Mouse (Mus musculus): ENCODE measurements around the gene Dao. TPM values are rescaled to one million over a fixed set of nuclear protein-coding genes. Genes with fewer than 3 reads are reported as not detected.

Dao gene
- not detected in 2 replicates for polyA plus RNA-seq (2015; fragmentation: Nextera tagmentation; extraction: Ambion mirVana)

DNA sequence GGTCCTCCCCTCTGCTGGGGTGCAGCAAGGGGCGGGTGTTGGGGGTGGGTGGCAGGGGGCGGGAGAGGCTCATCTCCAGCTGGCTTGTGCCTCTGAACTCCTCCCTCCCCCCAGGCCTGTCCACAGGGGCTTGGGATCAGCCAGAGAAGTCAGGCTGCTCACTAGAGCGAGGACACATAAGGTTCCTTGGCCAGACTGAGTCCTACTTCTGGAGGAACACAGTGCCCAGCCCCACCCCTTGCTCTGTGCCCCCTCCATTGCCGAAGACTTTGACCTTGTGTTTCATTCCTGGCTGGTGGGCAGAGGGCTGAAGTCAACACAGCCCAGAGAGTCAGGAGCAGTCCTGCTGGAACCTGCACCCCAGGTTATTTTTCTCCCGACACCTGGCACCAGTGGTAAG lies at the start of gene Dao:
TSS of gene Dao (plus strand) at position 162 of the 400 bp plus-strand sequence.
- Histone ChIP-seq H3K27me3 (no peaks in the 10 kb centered on the region), H3K4me2 (no peak within 1 kb of the TSS), H3K36me3 (no peaks in the 10 kb centered on the region), H3K9ac (no peak within 1 kb of the TSS), H3K4me3 (no peak within 1 kb of the TSS), H3K9me3 (replicated peaks) (no peaks in the 10 kb centered on the region), H3K4me1 (replicated peaks) (no peaks in the 10 kb centered on the region), H3K27ac (no peak within 1 kb of the TSS)
- ATAC-seq (replicated peaks; ENCODE audit: insufficient number of reproducible peaks, insufficient read depth, low FRiP score, low read depth), result no peak
- 60% methylated on average over 4 of the region's 5 CpGs for WGBS

DNA sequence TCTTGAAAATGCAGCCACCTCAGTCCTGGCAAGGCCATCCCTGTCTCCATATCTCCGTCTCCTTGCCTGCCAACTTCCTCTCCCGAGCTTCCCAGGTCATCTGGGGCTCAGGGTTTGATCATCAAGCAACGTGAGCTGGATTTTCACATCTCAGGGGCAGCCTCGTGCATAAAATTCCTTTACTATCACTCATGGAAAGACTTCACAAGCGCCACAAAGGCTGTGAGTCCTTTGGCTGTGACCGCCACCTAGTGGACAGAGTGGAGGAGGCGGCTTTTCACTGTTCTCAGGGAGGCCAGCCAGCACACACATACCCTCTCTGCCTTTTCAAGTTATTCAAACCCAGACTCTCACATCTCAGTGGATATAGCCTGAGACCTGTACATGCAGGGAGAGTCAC lies 49.1 kb upstream of the Dao start:
- Histone ChIP-seq H3K9me3 (replicated peaks) (no peaks in the 10 kb centered on the region), H3K36me3 (peaks cover 34% of the 10 kb centered on the region), H3K4me2 (0 out of 2 replicates have a peak overlapping the region, but pooled peaks have one; percentile 24), H3K27ac (peak overlapping the region; percentile 80), H3K27me3 (no peaks in the 10 kb centered on the region), H3K4me1 (replicated peaks) (peaks cover 46% of the 10 kb centered on the region), H3K4me3 (no peak overlapping the region), H3K9ac (no peak overlapping the region)
- peak; percentile 40 for ATAC-seq (replicated peaks; ENCODE audit: insufficient number of reproducible peaks, insufficient read depth, low FRiP score, low read depth)
- WGBS, result 5% methylated on average over 7 of the region's 7 CpGs

DNA sequence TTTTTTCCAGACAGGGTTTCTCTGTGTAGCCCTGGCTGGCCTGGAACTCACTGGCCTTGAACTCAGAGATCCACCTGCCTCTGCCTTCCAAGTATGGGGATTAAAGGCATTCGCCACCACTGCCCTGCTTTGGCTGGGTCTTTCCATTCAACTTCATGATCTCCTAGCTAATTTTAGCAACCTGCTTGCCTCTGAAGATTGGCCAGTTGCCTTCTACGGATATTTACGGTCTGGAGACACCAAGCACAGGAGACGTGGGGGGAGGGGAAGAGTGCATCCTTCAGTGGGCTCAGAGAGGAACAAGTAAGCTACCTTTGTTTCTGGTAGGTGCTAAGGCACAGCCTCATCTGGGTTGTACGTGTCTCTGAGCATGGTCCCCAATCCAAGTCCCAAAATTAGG lies 48.2 kb upstream of the Dao start:
- Histone ChIP-seq H3K36me3 (peaks cover 25% of the 10 kb centered on the region), H3K27ac (peak overlapping the region; percentile 10; the same call in 1 of the 2 replicates)

DNA sequence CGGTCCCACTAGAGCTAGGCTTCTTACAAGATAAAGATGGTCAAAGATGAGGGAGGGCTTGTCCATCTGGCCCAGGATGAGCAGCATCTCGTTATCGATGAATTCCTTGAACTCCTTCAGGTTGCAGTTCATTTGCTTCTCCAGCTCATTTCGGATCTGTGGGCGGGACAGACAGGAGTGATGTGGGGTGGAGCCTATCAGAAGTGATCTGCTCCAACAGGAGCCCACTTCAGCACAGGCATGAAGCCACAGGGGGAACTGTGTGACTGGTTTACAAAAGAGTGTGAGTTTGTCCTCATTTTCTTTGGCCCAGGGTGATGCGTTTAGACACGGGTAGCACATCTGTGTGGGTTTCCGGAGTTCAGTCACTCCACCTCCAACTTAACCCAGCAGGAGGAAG lies 47.8 kb upstream of the Dao start:
- H3K4me2 ChIP-seq, result no peak overlapping the region
- WGBS, result 78% methylated on average over 8 of the region's 8 CpGs
- H3K4me3 ChIP-seq, result no peak overlapping the region
- H3K27ac ChIP-seq, result peak overlapping the region; percentile 10; the same call in 1 of the 2 replicates
- H3K27me3 ChIP-seq, result no peaks in the 10 kb centered on the region
- H3K9me3 ChIP-seq (replicated peaks), result no peaks in the 10 kb centered on the region
- no peak overlapping the region for H3K9ac ChIP-seq
- H3K4me1 ChIP-seq (replicated peaks), result peaks cover 40% of the 10 kb centered on the region
- ATAC-seq (replicated peaks; ENCODE audit: insufficient number of reproducible peaks, insufficient read depth, low FRiP score, low read depth), result no peak
- peaks cover 24% of the 10 kb centered on the region for H3K36me3 ChIP-seq

More for the DNA sequence above, 48.2 kb upstream of the Dao start:
- Histone ChIP-seq H3K9ac (no peak overlapping the region), H3K4me2 (no peak overlapping the region), H3K4me3 (no peak overlapping the region), H3K4me1 (replicated peaks) (peaks cover 44% of the 10 kb centered on the region), H3K27me3 (no peaks in the 10 kb centered on the region), H3K9me3 (replicated peaks) (no peaks in the 10 kb centered on the region)
- 54% methylated on average over 5 of the region's 5 CpGs for WGBS
- no peak for ATAC-seq (replicated peaks; ENCODE audit: insufficient number of reproducible peaks, insufficient read depth, low FRiP score, low read depth)

DNA sequence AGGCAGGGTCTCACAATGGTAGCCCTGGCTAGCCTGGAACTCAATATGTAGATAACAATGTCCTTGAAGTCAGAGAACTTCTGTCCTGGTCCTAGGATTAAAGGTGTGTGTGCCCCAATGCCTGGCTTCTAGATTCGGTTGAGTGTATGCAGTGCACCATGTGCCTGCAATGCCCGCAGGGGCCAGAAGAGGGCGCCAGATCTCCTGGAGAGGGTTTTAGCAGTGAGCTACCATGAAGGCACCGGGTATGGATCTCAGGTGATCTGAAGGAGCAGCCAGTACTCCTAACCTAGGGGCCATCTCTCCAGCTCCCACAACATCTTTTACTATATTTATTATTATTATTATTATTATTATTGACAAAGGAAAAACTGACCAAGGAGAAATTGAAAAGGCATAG lies 47.0 kb upstream of the Dao start:
- Histone ChIP-seq H3K27ac (no peak overlapping the region), H3K36me3 (peaks cover 29% of the 10 kb centered on the region), H3K9me3 (replicated peaks) (no peaks in the 10 kb centered on the region), H3K4me2 (no peak overlapping the region), H3K4me3 (no peak overlapping the region), H3K27me3 (no peaks in the 10 kb centered on the region), H3K4me1 (replicated peaks) (peaks cover 33% of the 10 kb centered on the region), H3K9ac (no peak overlapping the region)
- ATAC-seq (replicated peaks; ENCODE audit: insufficient number of reproducible peaks, insufficient read depth, low FRiP score, low read depth), result peak; percentile 44; the same call in 1 of the 2 replicates
- WGBS, result 7% methylated on average over 4 of the region's 4 CpGs

DNA sequence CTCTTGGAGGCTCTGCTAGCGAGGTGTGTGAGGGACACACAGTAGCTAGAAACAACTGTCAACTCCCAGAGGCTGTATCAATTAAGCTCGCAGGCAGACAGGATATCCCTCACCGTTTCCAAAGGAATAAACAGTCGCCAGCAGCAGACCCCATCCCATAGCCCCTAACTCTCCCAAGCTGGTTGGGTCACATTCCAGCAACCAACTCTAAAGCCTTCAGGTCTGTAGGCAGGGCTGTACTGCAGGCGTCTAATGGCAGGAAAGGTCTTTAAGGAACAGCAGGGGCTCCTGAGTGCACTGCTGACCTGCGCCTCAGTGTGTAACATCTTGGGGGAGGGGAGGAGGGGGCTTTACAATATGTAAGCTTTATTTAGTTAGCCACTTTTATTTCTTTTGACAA lies 44.5 kb upstream of the Dao start:
- WGBS, result 31% methylated on average over 6 of the region's 6 CpGs
- Histone ChIP-seq H3K9ac (no peak overlapping the region), H3K4me3 (no peak overlapping the region), H3K27ac (no peak overlapping the region), H3K4me1 (replicated peaks) (peaks cover 23% of the 10 kb centered on the region), H3K9me3 (replicated peaks) (no peaks in the 10 kb centered on the region), H3K36me3 (peaks cover 27% of the 10 kb centered on the region), H3K27me3 (no peaks in the 10 kb centered on the region), H3K4me2 (no peak overlapping the region)
- no peak for ATAC-seq (replicated peaks; ENCODE audit: insufficient number of reproducible peaks, insufficient read depth, low FRiP score, low read depth)

DNA sequence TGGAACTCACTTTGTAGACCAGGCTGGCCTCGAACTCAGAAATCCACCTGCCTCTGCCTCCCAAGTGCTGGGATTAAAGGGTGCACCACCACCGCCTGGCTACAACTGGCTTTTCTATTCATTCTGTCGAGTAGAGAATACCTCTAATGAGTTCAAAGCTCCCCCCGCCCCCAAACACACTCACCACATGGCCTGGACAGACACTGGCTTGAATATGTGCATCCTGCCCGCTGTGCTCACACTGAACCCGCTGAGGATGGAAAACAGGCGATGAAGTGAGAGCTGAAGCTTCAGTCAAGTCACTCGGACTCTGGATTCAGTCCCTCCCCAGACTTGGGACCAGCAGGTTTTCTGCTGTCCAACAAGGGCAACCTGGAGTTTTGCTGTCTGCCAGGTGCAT lies 43.1 kb upstream of the Dao start:
- Histone ChIP-seq H3K4me3 (no peak overlapping the region), H3K27ac (no peak overlapping the region), H3K36me3 (peaks cover 22% of the 10 kb centered on the region), H3K9ac (no peak overlapping the region), H3K4me2 (no peak overlapping the region), H3K4me1 (replicated peaks) (peaks cover 13% of the 10 kb centered on the region), H3K9me3 (replicated peaks) (no peaks in the 10 kb centered on the region), H3K27me3 (no peaks in the 10 kb centered on the region)
- ATAC-seq (replicated peaks; ENCODE audit: insufficient number of reproducible peaks, insufficient read depth, low FRiP score, low read depth), result no peak
- WGBS, result 65% methylated on average over 8 of the region's 8 CpGs

DNA sequence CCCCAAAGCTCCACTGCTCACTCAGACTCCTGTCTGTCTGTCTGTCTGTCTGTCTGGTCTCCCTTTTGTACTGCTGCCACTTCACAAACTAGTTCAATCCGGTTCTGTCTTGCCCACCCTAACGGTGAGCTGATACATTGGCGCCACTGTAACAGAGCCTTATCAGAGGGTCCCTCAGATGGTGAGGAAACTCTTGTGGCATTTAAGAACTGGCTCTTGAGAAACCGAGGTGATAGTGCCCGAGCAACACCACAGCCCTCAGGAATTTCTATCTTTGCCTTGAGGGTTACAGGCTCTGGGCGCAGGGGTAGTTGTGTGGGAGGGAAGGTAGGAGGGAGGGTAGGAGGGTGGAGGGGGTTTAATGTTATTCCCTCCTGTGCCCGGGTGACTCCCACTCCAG lies 41.7 kb upstream of the Dao start:
- WGBS, result 28% methylated on average over 7 of the region's 7 CpGs
- Histone ChIP-seq H3K36me3 (peaks cover 29% of the 10 kb centered on the region), H3K4me1 (replicated peaks) (peaks cover 12% of the 10 kb centered on the region), H3K27ac (no peak overlapping the region; the same call in 1 of the 2 replicates), H3K27me3 (no peaks in the 10 kb centered on the region), H3K4me3 (no peak overlapping the region), H3K9me3 (replicated peaks) (no peaks in the 10 kb centered on the region), H3K9ac (no peak overlapping the region), H3K4me2 (no peak overlapping the region)
- ATAC-seq (replicated peaks; ENCODE audit: insufficient number of reproducible peaks, insufficient read depth, low FRiP score, low read depth), result no peak

DNA sequence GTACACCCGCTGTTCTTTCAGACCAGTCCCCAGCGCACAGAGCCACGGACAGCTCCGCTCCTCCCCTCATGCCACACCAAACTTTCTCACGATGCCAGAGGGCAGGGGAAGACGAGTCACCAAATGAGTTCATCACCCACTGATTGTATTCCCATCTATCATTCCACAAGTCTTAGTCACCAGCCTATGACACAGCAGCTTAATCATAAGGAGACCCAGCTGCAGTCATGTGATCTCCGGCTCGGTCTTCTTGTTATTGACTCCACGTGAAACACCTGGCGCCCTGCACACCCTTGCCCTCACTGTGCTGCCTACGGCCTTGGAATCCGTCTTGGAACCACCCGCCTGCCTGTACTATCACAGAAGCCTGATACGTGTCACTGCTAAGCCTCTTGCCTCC lies 38.5 kb upstream of the Dao start:
- 82% methylated on average over 14 of the region's 14 CpGs for WGBS
- Histone ChIP-seq H3K4me1 (replicated peaks) (peaks cover 14% of the 10 kb centered on the region), H3K9me3 (replicated peaks) (no peaks in the 10 kb centered on the region), H3K27ac (no peak overlapping the region), H3K36me3 (peaks cover 30% of the 10 kb centered on the region), H3K4me3 (no peak overlapping the region), H3K27me3 (no peaks in the 10 kb centered on the region), H3K9ac (no peak overlapping the region), H3K4me2 (no peak overlapping the region)
- ATAC-seq (replicated peaks; ENCODE audit: insufficient number of reproducible peaks, insufficient read depth, low FRiP score, low read depth), result no peak

DNA sequence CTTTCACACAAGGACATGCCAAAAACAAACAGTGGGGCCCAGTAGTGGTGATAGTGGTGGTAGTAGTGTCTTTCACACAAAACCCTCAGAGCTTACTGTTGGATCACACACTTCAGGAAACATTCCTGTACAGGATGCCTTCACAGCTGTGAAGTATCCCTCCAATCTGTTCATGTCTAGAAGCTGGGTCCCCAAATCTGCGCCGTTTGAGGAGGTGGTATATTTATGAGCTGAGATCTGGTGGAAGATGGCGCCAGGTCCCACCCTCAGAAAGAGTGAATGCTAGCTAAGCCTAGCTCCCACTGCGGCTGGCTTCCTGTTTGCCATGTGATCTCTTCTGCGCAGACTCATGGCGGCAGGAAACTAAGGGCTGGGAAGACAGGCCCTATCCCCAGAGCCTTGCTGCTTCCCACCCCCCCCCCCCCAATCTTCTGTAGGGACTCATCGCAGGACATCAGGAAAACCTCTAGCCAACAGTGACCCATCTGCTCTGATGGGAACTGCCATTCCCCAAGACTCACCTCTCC lies 37.8 kb upstream of the Dao start:
- Histone ChIP-seq H3K27ac (no peak overlapping the region), H3K36me3 (peaks cover 28% of the 10 kb centered on the region), H3K27me3 (no peaks in the 10 kb centered on the region), H3K4me3 (no peak overlapping the region), H3K4me2 (no peak overlapping the region), H3K9me3 (replicated peaks) (no peaks in the 10 kb centered on the region), H3K9ac (no peak overlapping the region), H3K4me1 (replicated peaks) (peaks cover 14% of the 10 kb centered on the region)
- ATAC-seq (replicated peaks; ENCODE audit: insufficient number of reproducible peaks, insufficient read depth, low FRiP score, low read depth), result no peak
- 92% methylated on average over 7 of the region's 7 CpGs for WGBS

DNA sequence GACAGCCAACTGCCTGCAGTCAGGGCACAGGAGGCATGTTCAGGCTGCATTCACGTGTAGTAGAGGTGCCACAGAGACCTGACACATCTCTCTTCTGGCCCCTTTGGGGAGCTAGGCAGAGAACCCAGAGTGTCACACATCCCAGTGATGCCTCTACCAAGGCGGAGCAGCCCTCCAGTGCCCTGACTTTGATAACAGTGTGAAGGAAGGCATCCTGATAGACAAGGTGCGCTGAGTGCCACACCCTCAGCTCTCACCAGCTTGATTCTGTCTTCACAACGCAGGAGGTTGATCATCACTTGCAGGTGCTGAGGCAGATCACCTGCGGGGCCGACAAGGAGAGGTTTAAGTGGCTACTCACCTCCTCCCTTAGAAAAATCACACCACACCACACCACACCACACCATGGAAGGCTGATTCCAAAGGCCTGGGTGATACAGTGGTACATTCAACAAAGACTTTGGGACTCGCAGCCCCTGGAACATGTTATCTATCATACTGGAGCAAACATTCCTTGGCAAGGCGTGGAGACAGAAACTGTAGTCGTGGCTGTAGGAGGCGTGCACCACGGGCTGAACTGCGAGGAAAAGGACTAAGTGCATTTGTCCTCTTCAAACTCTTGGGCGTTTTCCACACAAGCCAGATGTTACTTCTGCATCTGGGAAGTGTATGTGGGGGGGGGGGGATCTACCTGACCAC lies 36.9 kb upstream of the Dao start:
- no peak overlapping the region for H3K27ac ChIP-seq
- H3K9ac ChIP-seq, result no peak overlapping the region
- peaks cover 23% of the 10 kb centered on the region for H3K36me3 ChIP-seq
- no peak overlapping the region for H3K4me3 ChIP-seq
- no peaks in the 10 kb centered on the region for H3K27me3 ChIP-seq
- H3K9me3 ChIP-seq (replicated peaks), result no peaks in the 10 kb centered on the region
- peaks cover 11% of the 10 kb centered on the region for H3K4me1 ChIP-seq (replicated peaks)
- no peak overlapping the region for H3K4me2 ChIP-seq
- WGBS, result 60% methylated on average over 13 of the region's 13 CpGs
- no peak for ATAC-seq (replicated peaks; ENCODE audit: insufficient number of reproducible peaks, insufficient read depth, low FRiP score, low read depth)

DNA sequence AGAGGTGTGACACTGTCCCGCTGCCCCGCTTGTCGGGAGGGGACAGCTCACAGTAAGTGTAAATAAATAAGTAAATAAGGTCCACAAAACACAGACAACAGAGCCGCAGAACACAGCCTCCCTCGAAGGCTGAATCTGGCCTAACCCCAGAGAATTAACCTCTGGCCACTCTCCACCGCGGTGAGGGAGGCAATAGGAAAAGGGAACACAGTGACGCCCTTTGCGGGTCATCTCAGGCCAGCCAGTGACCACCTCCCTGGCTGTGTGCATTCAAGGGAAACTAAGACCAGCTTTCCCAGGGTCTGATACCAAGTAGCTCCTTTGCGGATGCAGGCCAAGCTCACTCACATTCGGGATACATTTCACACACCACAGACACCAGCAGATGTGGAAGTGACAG lies 35.1 kb upstream of the Dao start:
- no peak overlapping the region for H3K9ac ChIP-seq
- no peak overlapping the region for H3K27ac ChIP-seq
- no peak for ATAC-seq (replicated peaks; ENCODE audit: insufficient number of reproducible peaks, insufficient read depth, low FRiP score, low read depth)
- 82% methylated on average over 11 of the region's 11 CpGs for WGBS
- H3K36me3 ChIP-seq, result peaks cover 23% of the 10 kb centered on the region
- H3K4me2 ChIP-seq, result no peak overlapping the region
- no peaks in the 10 kb centered on the region for H3K9me3 ChIP-seq (replicated peaks)
- peaks cover 14% of the 10 kb centered on the region for H3K4me1 ChIP-seq (replicated peaks)
- no peaks in the 10 kb centered on the region for H3K27me3 ChIP-seq
- no peak overlapping the region for H3K4me3 ChIP-seq
